Mouse (Mus musculus) spleen, adult 12 weeks (tissue): ENCODE data around the gene Vps29.

Experiments
- DNase-seq: peaks from one replicate; pipeline ENCODE4 v3.0.0; 2022; ENCODE audit warnings: low spot score

Gene Vps29

DNA sequence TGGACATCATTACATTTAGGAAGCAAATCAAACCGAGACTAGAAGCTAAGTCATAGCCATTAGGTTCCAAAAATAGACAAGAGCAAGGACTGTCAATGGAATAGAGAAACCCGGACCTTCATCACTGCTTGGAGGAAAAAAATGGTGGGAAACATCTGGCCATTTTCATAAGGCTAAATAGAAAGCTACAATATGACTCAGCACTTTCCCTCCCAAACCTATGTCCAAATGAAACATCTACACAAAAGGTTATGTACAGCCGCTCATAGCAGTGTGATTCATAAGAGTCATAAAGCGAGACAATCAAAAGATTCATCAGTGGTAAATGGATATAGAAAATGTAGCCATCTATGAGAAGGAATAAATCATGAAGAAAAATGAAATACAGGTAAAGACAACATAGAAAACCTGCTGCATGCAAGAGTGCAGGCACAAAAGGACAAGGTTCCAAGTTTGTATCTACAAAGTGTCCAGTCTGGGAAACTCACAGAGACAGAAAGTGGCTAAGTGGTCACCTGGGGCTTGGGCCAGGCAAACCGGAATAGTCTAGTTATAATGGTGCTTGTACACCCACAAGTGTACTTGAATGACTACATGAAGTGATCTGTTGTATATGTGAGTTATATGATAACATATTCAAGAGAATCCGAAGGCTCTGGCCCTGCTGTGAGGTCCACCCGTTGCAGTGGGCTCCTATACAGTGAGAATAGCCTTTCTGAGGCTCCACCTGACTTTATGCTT is 17.4 kb upstream of the Vps29 start:
- no peak for DNase-seq

DNA sequence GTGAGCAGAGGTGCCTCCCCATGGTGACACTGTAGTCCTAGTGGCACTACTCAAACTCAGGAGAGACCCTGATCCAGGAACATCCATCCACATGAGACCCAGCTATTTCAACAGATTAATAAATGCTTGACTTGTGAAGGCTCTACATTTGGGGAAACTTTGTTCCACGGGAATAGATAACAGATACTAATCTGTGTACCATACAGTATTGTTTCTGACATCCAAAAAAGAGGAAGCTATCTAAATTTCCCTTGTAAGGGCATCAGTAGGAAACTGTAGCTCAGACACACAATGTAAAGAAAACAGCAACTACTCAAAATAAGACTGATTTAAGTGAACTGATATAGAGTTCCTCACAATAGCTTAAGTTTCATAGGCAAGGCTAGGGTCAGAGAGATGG is 11.3 kb upstream of the Vps29 start:
- DNase-seq = no peak

DNA sequence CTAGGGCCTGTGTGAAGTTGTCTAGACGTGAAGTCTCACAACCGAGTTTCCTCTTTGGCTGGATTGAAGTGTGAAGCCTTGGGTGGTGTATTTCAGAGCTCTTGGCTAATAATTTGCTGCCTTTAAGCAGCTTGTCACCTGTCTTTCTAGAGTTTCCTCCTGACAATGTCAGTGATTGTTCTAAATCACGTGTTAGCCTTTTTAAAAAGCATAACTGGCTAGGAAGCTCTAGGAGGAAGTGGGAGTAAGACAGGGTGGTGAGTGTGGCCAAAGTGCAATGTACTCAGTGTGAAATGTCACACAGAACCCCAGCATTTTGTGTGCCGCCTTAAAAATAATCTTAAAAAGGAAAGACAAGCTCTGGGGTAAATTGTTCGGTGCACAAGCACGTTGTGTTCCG is 10.4 kb upstream of the Vps29 start:
- DNase-seq = no peak

DNA sequence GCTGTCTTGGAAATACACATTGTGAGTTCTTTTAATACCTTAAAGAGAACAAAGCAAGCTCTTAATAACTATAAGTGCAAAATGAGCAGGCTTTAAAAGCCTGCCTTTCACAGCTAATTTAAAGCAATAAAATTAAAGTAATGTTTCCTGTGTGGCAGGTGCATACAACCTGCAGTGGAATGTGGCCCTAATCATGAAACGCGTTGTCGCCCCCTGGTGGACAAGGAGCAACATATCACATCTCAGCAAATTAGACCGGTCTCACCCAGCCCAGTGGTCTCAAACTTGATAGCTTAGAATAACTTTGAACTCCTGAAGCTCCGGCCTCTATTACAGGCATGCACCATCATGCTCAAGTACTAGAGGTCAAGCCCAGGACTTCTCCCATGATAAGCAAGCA is 9.9 kb upstream of the Vps29 start:
- peak; percentile 69 for DNase-seq

DNA sequence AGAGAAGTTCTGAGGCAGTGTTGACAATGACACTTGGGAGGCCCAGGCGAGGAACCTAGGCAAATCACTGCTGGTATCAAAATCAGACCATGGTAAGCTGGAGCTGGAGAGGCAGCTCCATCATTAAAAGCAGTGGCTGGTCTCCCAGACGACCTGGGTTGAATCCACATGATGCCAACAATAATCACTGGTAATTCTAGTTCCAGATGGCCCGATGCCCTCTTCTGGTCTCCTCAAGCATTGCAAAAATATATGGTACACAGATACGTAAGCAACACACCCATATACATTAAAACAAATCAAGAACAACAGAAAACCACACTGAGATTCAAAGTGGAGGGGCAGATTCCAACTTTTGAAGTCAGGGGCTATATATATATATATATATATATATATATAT is 8.4 kb upstream of the Vps29 start:
- DNase-seq = no peak

DNA sequence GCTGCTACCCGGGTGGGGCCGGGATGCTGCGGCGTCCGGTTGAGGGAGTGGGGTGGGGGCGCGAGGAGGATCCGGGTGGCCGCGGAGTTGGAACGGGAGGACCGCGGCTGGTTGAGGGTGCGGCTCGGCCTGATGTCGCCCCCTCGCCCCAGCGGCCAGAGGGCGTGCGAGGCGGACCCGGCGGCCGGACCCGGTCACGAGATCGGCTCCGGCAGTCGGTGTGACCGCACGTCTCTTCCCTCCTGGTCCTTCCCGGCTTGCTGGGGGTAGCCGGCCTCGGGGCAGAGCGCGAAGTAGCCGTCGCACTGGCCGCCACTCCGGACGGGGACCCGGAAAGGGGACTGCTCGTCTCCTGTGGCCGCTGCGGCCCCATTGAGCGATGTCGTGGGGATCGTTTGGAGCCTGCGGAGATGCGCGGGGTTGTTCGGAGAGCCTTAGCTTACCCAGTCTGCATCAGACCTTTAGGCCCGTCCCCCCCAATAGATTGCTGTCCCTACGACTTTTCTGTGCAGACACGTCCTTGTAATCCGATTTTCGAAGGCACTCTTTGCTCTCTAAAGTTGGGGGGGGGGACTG is 411 bp downstream of the Vps29 start:
- DNase-seq = no peak

DNA sequence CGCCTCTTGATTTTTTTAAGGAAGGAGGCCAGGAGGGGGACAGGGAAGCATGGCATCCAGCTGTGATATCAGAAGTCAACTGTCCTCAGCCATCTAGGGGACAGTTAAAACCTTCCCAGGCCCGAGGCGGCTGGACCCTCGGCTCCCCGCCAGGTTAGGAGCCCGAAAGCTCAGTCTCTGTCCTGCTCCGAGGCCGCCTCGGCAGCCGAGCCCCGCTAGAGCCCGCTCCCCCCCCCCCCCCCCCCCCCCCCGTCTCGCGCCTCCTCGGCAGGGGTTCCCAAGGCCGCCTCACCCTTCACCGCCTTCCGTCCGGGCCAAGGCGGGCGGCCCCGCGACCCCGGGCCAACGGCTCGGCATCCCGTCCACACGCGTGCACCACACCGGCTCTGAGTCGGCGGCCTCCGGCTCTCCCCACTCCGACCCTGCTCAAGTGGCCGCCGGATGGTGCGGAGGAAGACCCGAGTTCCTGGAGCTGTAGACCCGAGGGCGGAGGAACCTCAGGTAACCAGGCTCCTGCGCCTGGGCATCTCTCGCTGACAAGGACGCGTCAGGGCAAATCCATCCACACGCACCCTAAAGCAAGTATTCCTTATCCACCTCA is 17.5 kb downstream of the Vps29 start, which contains the start of gene Gpn3:
Gpn3 (plus strand) TSS at position 286 of the 601 bp plus-strand sequence.
- no peak for DNase-seq

DNA sequence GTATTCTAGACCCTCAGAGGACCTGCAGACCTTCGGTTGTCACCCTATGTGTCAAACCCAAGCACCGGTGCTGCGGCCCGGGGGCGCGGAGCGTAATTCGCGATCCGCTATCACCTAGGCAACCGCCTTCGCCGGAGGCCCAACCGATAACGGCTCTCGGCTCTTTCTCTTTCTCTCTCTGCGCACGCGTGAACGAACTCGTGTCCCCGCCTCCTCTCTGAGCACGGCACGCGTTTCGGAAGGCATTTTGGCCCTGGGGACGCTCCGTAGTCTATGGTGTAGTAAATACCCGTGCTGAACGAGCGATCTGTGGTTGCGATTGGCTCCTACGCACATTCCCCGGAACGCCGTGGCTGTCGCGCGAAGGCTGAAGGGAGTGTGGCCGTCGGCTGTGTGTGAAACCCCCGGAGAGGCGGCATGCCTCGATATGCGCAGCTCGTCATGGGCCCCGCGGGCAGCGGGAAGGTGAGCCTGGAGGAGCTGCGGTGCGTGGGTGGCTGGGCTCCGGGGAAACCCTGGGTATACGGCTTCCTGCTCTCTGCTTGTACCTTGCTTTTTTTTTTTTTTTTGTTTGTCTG is 18.1 kb downstream of the Vps29 start, which contains the start of gene Fam216a:
Fam216a (minus strand) TSS at position 173 of the 578 bp plus-strand sequence.
- peak; percentile 98 for DNase-seq

DNA sequence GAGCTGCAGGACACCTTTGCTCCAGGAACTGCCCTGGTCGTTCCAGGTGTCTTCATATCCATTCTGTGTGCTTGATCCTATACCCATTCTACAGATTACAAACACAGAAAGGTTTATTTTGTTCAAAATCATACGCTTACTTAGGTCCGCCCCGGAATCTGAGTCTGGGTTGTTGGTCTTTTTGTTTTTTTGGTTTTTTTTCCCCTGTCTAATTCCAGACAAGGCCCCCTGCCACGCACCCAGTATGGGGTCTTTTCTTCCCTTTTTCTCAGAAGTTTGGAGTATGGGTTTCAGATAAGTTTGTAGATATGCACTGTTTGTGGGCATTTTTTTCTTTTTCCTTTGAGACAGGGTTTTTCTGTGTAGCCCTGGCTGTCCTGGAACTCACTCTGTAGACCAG is 18.7 kb downstream of the Vps29 start:
- DNase-seq = no peak

DNA sequence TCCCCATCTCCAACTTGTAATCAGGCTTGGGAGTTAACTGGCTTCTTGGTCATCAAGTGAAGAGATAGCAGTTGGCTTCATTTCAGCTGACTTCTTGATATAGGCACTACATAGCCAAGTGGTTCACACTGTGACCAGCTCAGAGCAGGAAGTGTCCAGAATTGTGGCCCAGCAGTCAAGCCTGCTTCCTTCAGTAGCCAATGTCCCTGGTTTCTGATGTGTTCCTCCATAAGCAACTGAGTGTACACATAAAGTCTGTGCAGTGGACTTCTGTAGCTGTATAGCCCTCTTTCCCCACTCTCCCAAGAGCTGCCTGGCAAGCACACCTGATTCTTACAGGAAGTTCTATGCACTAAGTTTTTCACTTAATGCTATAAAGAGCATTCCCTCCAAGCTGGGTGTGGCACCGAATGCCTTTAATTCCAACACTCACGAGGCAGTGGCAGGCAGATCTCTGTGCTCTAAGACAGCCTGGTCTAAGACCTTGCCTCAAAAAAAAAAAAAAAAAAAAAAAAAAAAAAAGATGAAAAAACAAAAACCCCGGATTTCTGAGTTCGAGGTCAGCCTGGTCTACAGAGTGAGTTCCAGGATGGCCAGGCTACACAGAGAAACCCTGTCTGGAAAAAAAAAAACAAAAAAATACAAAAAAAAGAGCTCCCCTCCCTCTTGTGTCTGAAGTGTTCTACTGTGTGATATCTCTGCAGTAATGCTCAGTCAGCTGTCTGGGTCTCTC is 23.1 kb downstream of the Vps29 start:
- DNase-seq = no peak

DNA sequence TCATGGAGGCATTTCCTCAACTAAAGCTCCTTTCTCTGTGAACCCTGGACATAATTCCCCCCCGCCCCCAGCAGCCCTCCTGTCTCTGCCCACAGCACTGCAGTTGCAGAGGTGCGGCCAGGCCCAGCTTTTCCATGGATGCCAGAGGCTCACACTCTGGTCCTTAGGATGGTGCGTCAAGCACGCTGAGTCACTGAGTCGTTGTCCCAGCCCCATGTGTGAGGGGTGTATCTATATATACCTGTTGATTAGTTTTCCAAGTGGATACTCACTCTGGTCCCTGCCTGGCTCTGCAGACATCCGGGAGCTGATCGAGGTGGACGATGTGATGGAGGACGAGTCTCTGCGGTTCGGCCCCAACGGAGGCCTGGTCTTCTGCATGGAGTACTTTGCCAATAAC is 24.0 kb downstream of the Vps29 start:
- no peak for DNase-seq

DNA sequence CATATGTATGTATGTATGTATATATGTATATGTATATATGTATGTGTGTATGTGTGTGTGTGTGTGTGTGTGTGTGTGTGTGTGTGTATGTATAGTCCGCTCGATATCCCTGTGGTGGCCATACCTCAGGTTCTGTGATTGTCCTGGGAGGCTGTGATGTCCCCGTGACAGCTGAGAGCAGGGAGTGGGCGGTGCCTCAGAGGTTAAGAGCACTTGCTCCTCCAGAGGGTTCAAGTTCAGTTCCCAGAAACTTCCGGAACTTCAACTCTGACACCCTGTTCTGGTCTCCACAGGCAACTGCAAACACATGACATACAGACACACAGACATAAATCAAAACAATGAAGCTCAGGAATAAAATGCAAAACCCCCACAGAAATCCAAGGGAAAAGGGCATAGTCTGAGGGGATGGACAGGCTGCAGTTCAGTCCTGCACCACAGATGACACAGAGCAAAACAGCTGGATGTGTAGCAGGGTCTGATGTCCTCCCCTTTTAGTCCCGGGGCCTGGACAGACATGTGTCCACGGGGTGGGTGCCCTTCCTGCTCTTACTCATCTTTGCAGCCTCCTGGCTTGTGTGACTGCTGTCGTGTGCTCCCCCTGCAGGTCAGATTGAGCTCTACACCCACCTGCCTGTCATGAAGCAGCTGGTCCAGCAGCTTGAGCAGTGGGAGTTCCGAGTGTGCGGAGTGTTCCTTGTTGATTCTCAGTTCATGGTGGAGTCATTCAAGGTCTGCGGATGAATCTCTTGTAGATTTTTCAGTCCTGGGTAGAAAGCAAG is 25.4 kb downstream of the Vps29 start:
- DNase-seq = peak; percentile 58

DNA sequence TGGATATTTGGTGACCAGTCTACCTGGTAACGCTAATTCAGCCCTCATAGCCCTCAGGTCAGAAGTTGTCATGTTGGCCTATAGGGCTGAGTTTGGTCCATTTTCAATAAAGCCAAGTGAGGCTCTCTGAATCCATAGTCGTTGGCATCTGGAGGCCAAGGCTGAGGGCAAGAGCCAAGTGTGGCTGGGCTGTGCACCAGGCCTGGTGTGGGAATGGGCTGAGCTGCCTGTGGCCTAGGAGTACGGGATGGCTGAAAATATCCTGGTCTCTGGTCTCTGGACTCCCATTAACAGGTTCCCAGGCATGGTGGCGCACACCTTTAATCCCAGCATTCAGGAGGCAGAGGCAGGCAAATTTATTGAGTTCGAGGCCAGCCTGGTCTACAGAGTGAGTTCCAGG is 35.8 kb downstream of the Vps29 start:
- no peak for DNase-seq

DNA sequence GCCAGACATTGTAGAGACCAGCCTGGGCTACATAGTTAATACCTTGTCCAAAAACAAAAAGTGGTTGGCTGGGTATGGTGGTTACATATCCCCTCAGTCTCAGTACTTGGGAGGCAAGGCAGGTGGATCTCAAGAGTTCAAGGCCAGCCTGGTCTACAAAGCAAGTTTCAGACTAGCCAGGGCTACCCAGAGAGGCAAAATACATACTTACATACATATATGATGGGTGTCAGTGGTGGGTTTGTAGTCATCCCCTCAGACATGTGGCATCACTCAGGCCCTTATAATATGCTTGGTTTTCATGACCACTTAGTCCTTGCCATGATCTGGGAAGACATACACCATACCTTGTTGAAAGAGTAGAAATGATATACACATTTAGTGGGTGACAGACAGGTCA is 36.5 kb downstream of the Vps29 start:
- DNase-seq = no peak

DNA sequence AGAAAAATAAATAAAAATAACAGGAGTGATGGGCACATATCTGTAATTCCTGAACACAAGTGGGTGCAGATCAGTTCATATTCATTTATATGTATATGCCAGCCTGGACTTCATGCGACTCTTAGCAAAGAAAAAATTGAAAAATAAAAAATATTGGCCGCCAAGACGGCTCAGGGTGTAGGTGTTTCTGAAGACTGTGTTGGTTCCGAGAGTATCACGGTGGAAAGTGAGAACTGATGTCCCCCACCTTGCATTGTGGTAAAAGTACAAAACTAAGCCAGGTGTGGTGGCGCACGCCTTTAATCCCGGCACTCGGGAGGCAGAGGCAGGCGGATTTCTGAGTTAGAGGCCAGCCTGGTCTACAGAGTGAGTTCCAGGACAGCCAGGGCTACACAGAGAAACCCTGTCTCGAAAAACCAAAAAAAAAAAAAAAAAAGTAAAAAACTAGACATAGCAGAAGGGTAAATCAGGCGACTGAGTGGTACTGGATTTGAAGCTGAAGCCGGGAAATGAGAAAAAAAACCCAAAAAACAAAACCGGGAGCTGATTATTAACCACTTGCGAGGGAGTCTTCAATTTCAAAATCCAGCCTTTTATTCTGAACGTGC is 37.1 kb downstream of the Vps29 start:
- no peak for DNase-seq

DNA sequence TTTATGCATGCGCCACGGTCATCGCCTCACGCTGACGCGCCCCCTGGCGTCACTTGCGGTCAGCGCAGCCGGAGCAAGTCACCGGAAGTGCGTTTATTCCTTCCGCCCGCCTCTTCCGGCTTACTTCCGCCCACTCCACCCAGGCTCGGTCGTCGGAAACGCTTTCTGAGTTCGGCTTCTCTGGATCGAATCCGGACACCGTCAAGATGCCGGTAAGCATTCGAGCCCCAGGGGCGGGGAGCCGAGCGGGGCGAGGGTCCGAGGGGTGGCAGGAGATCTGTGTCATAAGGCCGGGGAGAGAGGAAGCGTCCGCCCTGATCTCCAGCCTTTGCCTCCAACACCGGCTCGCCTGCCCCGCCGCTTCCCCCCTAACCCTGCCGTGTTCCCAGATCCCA is 37.6 kb downstream of the Vps29 start, which contains the start of gene Arpc3:
Arpc3 (plus strand) TSS at position 93 of the 395 bp plus-strand sequence.
- peak; percentile 91 for DNase-seq

DNA sequence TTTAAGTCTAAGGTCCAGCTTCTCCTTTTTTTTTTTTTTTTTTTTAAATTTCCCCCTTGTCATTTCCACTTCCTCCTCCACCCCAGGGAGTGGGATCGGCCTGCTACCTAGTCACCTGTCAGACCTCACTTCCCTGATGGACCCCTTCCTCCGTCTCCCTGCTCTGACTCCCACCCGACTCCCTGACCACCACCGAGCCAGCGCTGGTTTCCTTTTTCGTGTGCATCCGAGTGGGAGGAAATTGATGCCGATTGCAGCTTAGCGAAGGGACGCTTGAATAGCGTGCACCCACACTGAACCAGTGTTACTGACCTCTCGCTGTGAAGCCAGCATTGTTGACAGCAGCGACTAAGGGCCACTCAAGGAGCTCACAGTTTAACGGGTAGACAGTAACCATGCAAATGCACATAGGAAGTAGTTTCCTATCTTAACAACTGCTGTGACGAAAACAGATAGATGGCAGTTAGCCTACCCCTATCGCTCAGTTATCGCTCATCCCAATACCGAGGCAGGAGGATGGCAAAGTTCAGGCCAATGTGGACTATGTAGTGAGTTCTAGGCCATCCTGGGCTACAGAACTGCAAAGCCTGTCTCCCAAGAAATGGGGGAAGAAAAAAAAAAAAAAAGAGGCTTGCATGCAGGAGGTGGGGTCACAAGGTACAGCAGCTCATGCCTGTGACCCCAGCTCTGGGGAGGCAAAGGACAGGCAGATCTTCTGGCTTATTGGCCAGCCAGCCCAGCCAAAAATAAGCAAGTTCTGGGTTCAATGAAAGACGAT is 38.2 kb downstream of the Vps29 start:
- DNase-seq = peak; percentile 29

DNA sequence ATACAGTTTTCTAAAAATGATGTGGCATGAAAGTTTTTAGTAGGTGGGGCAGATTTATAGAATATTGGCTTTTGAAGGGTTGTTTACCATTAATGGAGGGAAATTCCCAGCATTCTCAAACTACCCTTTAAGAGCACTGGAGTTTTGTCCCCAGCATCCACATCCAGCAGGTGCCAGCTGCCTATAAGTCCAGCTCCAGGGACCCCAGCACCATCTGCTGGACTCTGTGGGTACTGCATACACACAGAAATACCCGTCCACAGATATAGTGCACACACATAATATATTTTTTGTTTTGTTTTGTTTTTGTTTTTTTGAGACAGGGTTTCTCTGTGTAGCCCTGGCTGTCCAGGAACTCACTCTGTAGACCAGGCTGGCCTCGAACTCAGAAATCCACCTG is 39.7 kb downstream of the Vps29 start:
- DNase-seq = peak; percentile 76

DNA sequence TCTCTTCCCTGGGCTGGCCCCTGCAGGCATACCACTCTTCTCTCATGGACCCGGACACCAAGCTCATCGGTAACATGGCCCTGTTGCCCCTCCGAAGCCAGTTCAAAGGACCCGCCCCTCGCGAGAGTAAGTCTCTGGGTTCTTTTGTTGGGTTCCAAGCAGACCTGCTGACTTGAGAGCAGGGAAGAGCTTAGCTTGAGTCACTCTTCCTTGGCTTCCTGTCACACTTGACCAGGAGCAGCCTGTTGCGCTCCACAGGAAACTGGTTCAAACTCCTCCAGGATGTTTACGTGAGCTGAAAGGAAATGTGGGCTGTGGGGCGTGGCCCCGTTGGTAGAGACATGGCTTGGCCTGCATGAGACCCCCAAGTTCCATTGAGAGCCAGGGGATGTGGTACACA is 42.6 kb downstream of the Vps29 start:
- DNase-seq = no peak

DNA sequence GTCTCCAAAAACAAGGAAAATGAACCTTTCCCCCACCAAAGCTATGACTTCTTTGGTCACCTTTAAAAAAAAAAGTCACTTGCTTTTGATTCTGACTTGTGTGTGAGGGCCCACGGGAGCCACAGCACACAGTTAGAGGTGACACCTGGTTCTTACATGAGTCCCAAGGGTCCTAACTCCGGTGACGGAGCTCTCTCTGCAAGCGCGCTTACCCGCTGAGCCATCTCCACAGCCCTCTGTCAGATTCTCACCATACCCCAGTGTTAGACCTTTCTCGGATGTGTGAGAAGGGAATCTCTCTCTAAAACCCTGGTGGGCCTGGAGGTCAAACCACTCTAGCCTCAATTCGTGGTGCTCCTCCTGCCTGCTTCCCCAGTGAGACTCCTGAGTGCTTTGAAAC is 43.3 kb downstream of the Vps29 start:
- DNase-seq = no peak
